Mouse (Mus musculus): ENCODE results near the gene Actg1.
A peak's percentile ranks its signal among the peaks of the same experiment; 100 is the strongest.
"Not testable (repeated sequence)": the region's sequence is repeated elsewhere in the genome, so short reads cannot be mapped to it uniquely, and the experiment has no call there.

The Actg1 gene

GRCm38 (mm10) chr11:120360062-120360461 lies 11.7 kb upstream of the Actg1 start:
- no peak for DNase-seq

- DNase-seq: no peak
These were observed 11.0 kb upstream of the Actg1 start for GRCm38 (mm10) chr11:120359391-120359790.

- peak; percentile 77 for DNase-seq
These were observed 9.6 kb upstream of the Actg1 start for GRCm38 (mm10) chr11:120357791-120358401.

- no peak for DNase-seq
These were observed 8.6 kb upstream of the Actg1 start for GRCm38 (mm10) chr11:120356900-120357299.

GRCm38 (mm10) chr11:120356319-120356840 lies 8.0 kb upstream of the Actg1 start:
- peak; percentile 2 for DNase-seq

GRCm38 (mm10) chr11:120355277-120356039 lies 7.1 kb upstream of the Actg1 start:
- DNase-seq: peak; percentile 0

- DNase-seq: peak; percentile 1
These were observed 6.2 kb upstream of the Actg1 start for GRCm38 (mm10) chr11:120354304-120355276.

GRCm38 (mm10) chr11:120353500-120354303 lies 5.4 kb upstream of the Actg1 start:
- peak; percentile 65 for DNase-seq

- DNase-seq: peak; percentile 34
These were observed 4.4 kb upstream of the Actg1 start for GRCm38 (mm10) chr11:120352571-120353290.

GRCm38 (mm10) chr11:120352093-120352350 lies 3.7 kb upstream of the Actg1 start:
- DNase-seq: peak; percentile 11

- DNase-seq: no peak
These were observed 3.1 kb upstream of the Actg1 start for GRCm38 (mm10) chr11:120351250-120352092.

- DNase-seq: no peak
These were observed 2.4 kb upstream of the Actg1 start for GRCm38 (mm10) chr11:120350711-120351110.

GRCm38 (mm10) chr11:120349986-120350702 lies 1.8 kb upstream of the Actg1 start:
- DNase-seq: peak; percentile 80

- DNase-seq: no peak
These were observed 1.1 kb upstream of the Actg1 start for GRCm38 (mm10) chr11:120349371-120349985.

- peak; percentile 62 for DNase-seq
These were observed 485 bp upstream of the Actg1 start for GRCm38 (mm10) chr11:120348684-120349370.

GRCm38 (mm10) chr11:120347301-120347700 lies 1.0 kb downstream of the Actg1 start:
- no peak for DNase-seq

GRCm38 (mm10) chr11:120346383-120347034 lies 1.8 kb downstream of the Actg1 start:
- not testable (repeated sequence) for DNase-seq

GRCm38 (mm10) chr11:120345067-120345681 lies 3.2 kb downstream of the Actg1 start:
- DNase-seq: no peak

Data from right cerebral cortex, postnatal 4 days (tissue).